Mouse (Mus musculus) mammary gland, adult 2 months (tissue): ENCODE results near the gene Oxt. TPM values are rescaled to one million over a fixed set of nuclear protein-coding genes. Genes with fewer than 3 reads are reported as not detected.

Experiments used
- polyA plus RNA-seq: library from polyadenylated mRNA; depleted of rRNA; stranded (reverse); fragments of >200 nt; gene quantifications from 2 replicates; pipeline ENCODE4 v1.2.3, GENCODE M21; 2012; ENCODE audit warnings: low replicate concordance; rRNA removed

Oxt gene
- 0.44 TPM in 1 of 2 replicates, not detected in the other for polyA plus RNA-seq

DNA sequence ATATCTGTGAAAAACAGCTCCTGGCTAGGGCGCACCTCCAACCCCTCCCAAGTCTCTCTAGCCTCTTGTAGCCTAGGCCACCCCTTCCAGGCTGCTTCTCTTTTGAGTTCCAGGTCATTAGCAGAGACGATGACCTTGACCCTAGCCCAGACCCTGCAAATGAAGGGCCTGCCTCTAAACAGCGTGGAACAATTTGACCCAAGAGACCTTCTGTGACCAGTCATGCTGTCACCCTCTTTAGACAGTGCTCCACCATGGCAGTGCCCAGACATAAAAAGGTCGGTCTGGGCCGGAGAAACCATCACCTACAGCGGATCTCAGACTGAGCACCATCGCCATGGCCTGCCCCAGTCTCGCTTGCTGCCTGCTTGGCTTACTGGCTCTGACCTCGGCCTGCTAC, at the start of gene Oxt:
Gene Oxt, plus strand, starts transcription at position 301 of the 400 bp plus-strand sequence.

GRCm38 (mm10) chr2:130563212-130564055, 12.5 kb upstream of the Oxt start, which contains the start of gene Mrps26:
Gene Mrps26, plus strand, starts transcription at chr2:130563742.

DNA sequence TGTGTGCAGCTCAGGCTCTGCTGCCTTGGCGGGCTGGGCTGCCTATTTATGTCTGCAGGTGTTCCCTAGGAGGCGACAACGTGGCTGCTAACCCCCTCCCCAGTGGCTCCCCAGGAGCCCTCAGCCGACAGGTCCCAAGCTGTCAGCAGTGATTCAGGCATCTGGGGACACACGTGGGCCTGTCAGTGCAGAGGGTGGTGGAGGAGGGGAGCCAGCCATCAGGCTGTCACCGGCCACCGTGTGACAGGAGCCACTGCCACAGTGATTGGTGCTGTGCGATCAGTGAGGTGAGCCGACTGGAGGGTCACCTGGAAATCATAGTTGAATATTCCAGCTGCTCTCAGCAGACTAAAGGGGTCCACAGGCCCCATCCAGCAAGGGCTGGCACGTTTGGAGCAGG, 6.6 kb downstream of the Oxt start, which contains the start of gene Avp:
Gene Avp, minus strand, starts transcription at position 3 of the 400 bp plus-strand sequence.

Other genes with a start within 250 kb of the Oxt start
- 67.7 and 77.2 TPM in 2 replicates for gene Cpxm1, start 178.6 kb upstream of the Oxt start, polyA plus RNA-seq
- not detected in 2 replicates for gene Gm28372, start 170.9 kb upstream of the Oxt start, polyA plus RNA-seq
- gene 1700020A23Rik, start 170.9 kb upstream of the Oxt start, polyA plus RNA-seq = not detected in 2 replicates
- not detected in 2 replicates for gene Tmem239, start 169.7 kb upstream of the Oxt start, polyA plus RNA-seq
- gene Vps16, start 151.8 kb upstream of the Oxt start, polyA plus RNA-seq = 61.1 and 100 TPM in 2 replicates
- gene Pced1a, start 151.5 kb upstream of the Oxt start, polyA plus RNA-seq = 44.2 and 51.1 TPM in 2 replicates
- gene Ptpra, start 125.9 kb upstream of the Oxt start, polyA plus RNA-seq = 60.0 and 66.0 TPM in 2 replicates
- 43.1 and 102 TPM in 2 replicates for gene Mrps26, start 12.4 kb upstream of the Oxt start, polyA plus RNA-seq
- not detected in 2 replicates for gene Avp, start 6.4 kb downstream of the Oxt start, polyA plus RNA-seq
- gene Fastkd5, start 53.9 kb downstream of the Oxt start, polyA plus RNA-seq = 1.1 and 2.6 TPM in 2 replicates
- gene Ubox5, start 53.9 kb downstream of the Oxt start, polyA plus RNA-seq = 6.6 and 7.8 TPM in 2 replicates
- 9.7 and 11.4 TPM in 2 replicates for gene Lzts3, start 66.6 kb downstream of the Oxt start, polyA plus RNA-seq
- gene Ddrgk1, start 88.5 kb downstream of the Oxt start, polyA plus RNA-seq = 79.1 and 84.2 TPM in 2 replicates
- 23.2 and 24.8 TPM in 2 replicates for gene Itpa, start 91.4 kb downstream of the Oxt start, polyA plus RNA-seq
- gene Slc4a11, start 121.3 kb downstream of the Oxt start, polyA plus RNA-seq = 4.2 and 5.1 TPM in 2 replicates